In genomic region chr12:29248459-29248858, GRCm38 (mm10) we compare ENCODE assay signal across 24 mouse cellular contexts.
DNase-seq lines count a peak whose midpoint lies in the region; ATAC-seq and TF ChIP-seq lines count a peak whose summit lies in the region.
"Had no signal": no experiment of that assay in that cellular context is flagged by ENCODE, and none has a peak within 500 bp of the region (broad histone marks: within the 10 kb centered on the region; RNA-seq: fewer than 3 reads in every experiment).

No protein-coding gene starts in this region.

- H3K27me3 ChIP-seq in forebrain, postnatal 0 days (ENCODE audit: insufficient read depth, low read length) = no peaks in the 10 kb centered on the region
- H3K27me3 ChIP-seq in forebrain, embryonic 14.5 days (replicated peaks; ENCODE audit: control insufficient read depth, insufficient read depth, low read length) = no peaks in the 10 kb centered on the region
- H3K27me3 ChIP-seq: embryonic facial prominence, embryonic 13.5 days; midbrain, embryonic 12.5 days had no signal

- H3K4me1 ChIP-seq in forebrain, postnatal 0 days (ENCODE audit: insufficient read depth) = 0 out of 2 replicates have a peak, but pooled peaks cover 4% of the 10 kb centered on the region
- peaks cover 15% of the 10 kb centered on the region for H3K4me1 ChIP-seq in forebrain, embryonic 14.5 days (ENCODE audit: control insufficient read depth, insufficient read depth, low read length)

- no peak overlapping the region for H3K27ac ChIP-seq in forebrain, postnatal 0 days (ENCODE audit: low read depth, low read length)
- no peak overlapping the region for H3K27ac ChIP-seq in forebrain, embryonic 14.5 days (ENCODE audit: low read depth, low read length)
- H3K27ac ChIP-seq in left cerebral cortex, adult 2 months = no peak overlapping the region
- H3K27ac ChIP-seq: embryonic facial prominence, embryonic 13.5 days; limb, embryonic 10.5 days; midbrain, embryonic 12.5 days had no signal

- intact Hi-C loops in left cerebral cortex, adult 2 months (cut with DNase I) = no loop called here
- intact Hi-C loops in heart, postnatal 36 days (cut with DNase I) = no loop called here

- H3K9ac ChIP-seq in forebrain, postnatal 0 days = no peak overlapping the region
- no peak overlapping the region for H3K9ac ChIP-seq in forebrain, embryonic 14.5 days (ENCODE audit: low read length)
- H3K9ac ChIP-seq: embryonic facial prominence, embryonic 13.5 days; midbrain, embryonic 12.5 days had no signal

- ATAC-seq in forebrain, postnatal 0 days = no peak
- no peak for ATAC-seq in forebrain, embryonic 14.5 days
- ATAC-seq: activated CD4-positive, CD25-positive, alpha-beta regulatory T cell, adult 4 months; CD4-positive, CD25-positive, alpha-beta regulatory T cell, adult 4 months; forebrain, embryonic 16.5 days; hindbrain, embryonic 16.5 days had no signal

- H3K9me3 ChIP-seq in forebrain, postnatal 0 days (ENCODE audit: low read length) = no peaks in the 10 kb centered on the region
- no peaks in the 10 kb centered on the region for H3K9me3 ChIP-seq in forebrain, embryonic 14.5 days (replicated peaks; ENCODE audit: control insufficient read depth, low read length)
- H3K9me3 ChIP-seq: embryonic facial prominence, embryonic 13.5 days; limb, embryonic 10.5 days; midbrain, embryonic 12.5 days had no signal

- TF ChIP-seq CTCF in forebrain, postnatal 0 days (IDR thresholded peaks at IDR 0.05; ENCODE audit: low read depth) = peak; percentile 24
- TF ChIP-seq CTCF in left cerebral cortex, adult 2 months (IDR thresholded peaks at IDR 0.05) = peak; percentile 21

- WGBS in forebrain, postnatal 0 days = 88% methylated on average over 10 of the region's 10 CpGs
- 88% methylated on average over 10 of the region's 10 CpGs for WGBS in forebrain, embryonic 14.5 days

- no peaks in the 10 kb centered on the region for H3K36me3 ChIP-seq in forebrain, postnatal 0 days (ENCODE audit: insufficient read depth)
- no peaks in the 10 kb centered on the region for H3K36me3 ChIP-seq in forebrain, embryonic 14.5 days (ENCODE audit: control insufficient read depth, insufficient read depth, low read length)
- H3K36me3 ChIP-seq: embryonic facial prominence, embryonic 13.5 days; limb, embryonic 10.5 days; midbrain, embryonic 12.5 days had no signal

- no peak for DNase-seq in forebrain, postnatal 0 days
- no peak for DNase-seq in forebrain, embryonic 14.5 days (ENCODE audit: low spot score)
- DNase-seq in left cerebral cortex, adult 2 months (ENCODE audit: extremely low spot score in 1 of 2, low spot score in 2 of 2) = no peak
- no peak for DNase-seq in left cerebral cortex, adult 9 months (ENCODE audit: low spot score in 2 of 2)
- DNase-seq in A20 (ENCODE audit: low read depth, low spot score) (peak; percentile 18), WW6 (ENCODE audit: low read depth, low spot score) (peak; percentile 5)
- DNase-seq in cerebellum, adult 8-10 months = no peak
- no peak for DNase-seq in heart, postnatal 36 days
- DNase-seq: adrenal gland, postnatal 10 days; cerebellum, postnatal 14 days; heart, adult 11 months; heart, postnatal 4 days; kidney, adult 18-20 months; kidney, postnatal 14 days; retina, postnatal 1 day; thymus, postnatal 25 days had no signal

- H3K4me3 ChIP-seq in forebrain, postnatal 0 days (ENCODE audit: low read depth, low read length) = no peak overlapping the region
- no peak overlapping the region for H3K4me3 ChIP-seq in forebrain, embryonic 14.5 days (ENCODE audit: low read depth, low read length)
- H3K4me3 ChIP-seq in left cerebral cortex, adult 2 months = no peak overlapping the region
- H3K4me3 ChIP-seq: embryonic facial prominence, embryonic 13.5 days; limb, embryonic 10.5 days; midbrain, embryonic 12.5 days; myocyte had no signal

- no peak overlapping the region for H3K4me2 ChIP-seq in forebrain, postnatal 0 days (ENCODE audit: low read depth)
- no peak overlapping the region for H3K4me2 ChIP-seq in forebrain, embryonic 14.5 days (ENCODE audit: low read length)
- H3K4me2 ChIP-seq: embryonic facial prominence, embryonic 13.5 days; midbrain, embryonic 12.5 days had no signal

Comparison
In these comparisons a context has a peak if more than half of its experiments do, and no peak if none do; other contexts are left out.
1. DNase-seq: peak in A20 (single experiment) and WW6 (single experiment); none in forebrain, postnatal 0 days (single experiment), forebrain, embryonic 14.5 days (single experiment), left cerebral cortex, adult 2 months (0 of 2), left cerebral cortex, adult 9 months (0 of 2), cerebellum, adult 8-10 months (single experiment) and heart, postnatal 36 days (0 of 2).